Mouse (Mus musculus): Measurements from ENCODE around the gene Rabgap1l.

- TF ChIP-seq CTCF (IDR thresholded peaks at IDR 0.05; ENCODE audit: insufficient read depth, low read length) (peak; percentile 25; the same call in 1 of the 2 replicates), POLR2A (IDR thresholded peaks at IDR 0.05; ENCODE audit: borderline replicate concordance, extremely low read depth, low read depth, low read length) (no peak)
Observed at GRCm38 (mm10) chr1:160399428-160399827, 393.6 kb downstream of the Rabgap1l start.
